Mouse (Mus musculus) intestine, embryonic 14.5 days (tissue): Measurements from ENCODE around the gene Rnf220. TPM values are rescaled to one million over a fixed set of nuclear protein-coding genes. Genes with fewer than 3 reads are reported as not detected.

Experiments used
- ATAC-seq: fragments of 200-750 bp; cut with Nextera tagmentation; replicated peaks from 2 replicates; pipeline ENCODE4 v1.8.0; 2017; ENCODE audit warnings: low read depth, moderate number of reproducible peaks, moderate TSS enrichment, moderate library complexity; ENCODE audit not compliant: low FRiP score, low TSS enrichment
- DNase-seq: peaks from one replicate; pipeline ENCODE4 v3.0.0-alpha.2; 2018; ENCODE audit warnings: low spot score
- H3K27ac ChIP-seq: fragments of 300-500 bp; sonication (generic); 2 replicates; pipeline ENCODE4 v1.5.1; 2014; ENCODE audit warnings: low read depth, mild to moderate bottlenecking, control low read depth
- H3K27me3 ChIP-seq: fragments of 300-500 bp; sonication (generic); replicated peaks from 2 replicates; pipeline ENCODE4 v1.6.1; 2014; ENCODE audit warnings: low read length, control low read depth; ENCODE audit not compliant: control insufficient read depth, insufficient read depth
- H3K36me3 ChIP-seq: fragments of 300-500 bp; sonication (generic); 2 replicates; pipeline ENCODE4 v1.6.1; 2014; ENCODE audit warnings: low read length, control low read depth; ENCODE audit not compliant: control insufficient read depth, insufficient read depth
- H3K4me1 ChIP-seq: fragments of 300-500 bp; sonication (generic); replicated peaks from 2 replicates; pipeline ENCODE4 v1.6.1; 2014; ENCODE audit warnings: low read length, control low read depth, mixed read lengths; ENCODE audit not compliant: control insufficient read depth, insufficient read depth
- H3K4me2 ChIP-seq: fragments of 300-500 bp; sonication (generic); 2 replicates; pipeline ENCODE4 v1.6.1; 2014; ENCODE audit warnings: low read length
- H3K4me3 ChIP-seq: fragments of 300-500 bp; sonication (generic); 2 replicates; pipeline ENCODE4 v1.5.1; 2014; ENCODE audit warnings: low read depth, low read length, control low read depth, mixed read lengths
- H3K9ac ChIP-seq: fragments of 300-500 bp; sonication (generic); 2 replicates; pipeline ENCODE4 v1.6.1; 2014; ENCODE audit warnings: mild to moderate bottlenecking, low read length
- H3K9me3 ChIP-seq: fragments of 300-500 bp; sonication (generic); 2 replicates; pipeline ENCODE4 v1.6.1; 2016; ENCODE audit warnings: low read length, control low read depth; ENCODE audit not compliant: control insufficient read depth
- WGBS: fragments of 180-500 bp; shearing (Covaris S2); extraction: QIAGEN DNeasy Blood & Tissue Kit; methylation state at CpG from one replicate; pipeline ENCODE4 v1.1.7; 2014; 5-methylcytosine and 5-hydroxymethylcytosine counted together
- polyA plus RNA-seq: library from polyadenylated mRNA; unstranded; fragments of >200 nt; fragmentation: Nextera tagmentation; extraction: Ambion mirVana; gene quantifications from 2 replicates; pipeline ENCODE4 v1.2.1, GENCODE M21; 2014

Gene Rnf220
- polyA plus RNA-seq, 1 experiment from 2014 or later = 65.1 TPM

DNA sequence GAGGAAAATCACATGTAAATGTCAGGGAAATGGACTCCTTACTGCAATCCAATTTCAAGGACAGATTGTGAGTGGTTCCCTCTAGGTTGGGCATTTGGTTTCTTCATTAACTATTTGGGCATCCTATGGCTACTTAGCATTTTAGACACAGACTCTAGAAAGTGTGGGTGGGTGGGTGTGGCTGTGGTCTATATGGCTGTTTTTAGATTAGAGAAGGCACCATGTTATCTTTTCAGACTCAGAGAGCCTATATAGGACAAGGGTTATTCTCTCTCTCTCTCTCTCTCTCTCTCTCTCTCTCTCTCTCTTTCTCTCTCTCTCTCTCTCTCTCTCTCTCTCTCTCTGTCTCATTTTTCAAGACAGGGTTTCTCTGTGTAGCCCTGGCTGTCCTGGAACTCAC, 20.5 kb downstream of the Rnf220 start:
- no peak for DNase-seq
- no peaks in the 10 kb centered on the region for H3K36me3 ChIP-seq
- no peaks in the 10 kb centered on the region for H3K9me3 ChIP-seq
- H3K4me1 ChIP-seq = peaks cover 11% of the 10 kb centered on the region; the same call in 1 of the 2 replicates
- H3K4me3 ChIP-seq = no peak overlapping the region
- no peak overlapping the region for H3K4me2 ChIP-seq
- no peak overlapping the region for H3K27ac ChIP-seq
- H3K9ac ChIP-seq = no peak overlapping the region
- no peak for ATAC-seq
- peaks cover 14% of the 10 kb centered on the region for H3K27me3 ChIP-seq

DNA sequence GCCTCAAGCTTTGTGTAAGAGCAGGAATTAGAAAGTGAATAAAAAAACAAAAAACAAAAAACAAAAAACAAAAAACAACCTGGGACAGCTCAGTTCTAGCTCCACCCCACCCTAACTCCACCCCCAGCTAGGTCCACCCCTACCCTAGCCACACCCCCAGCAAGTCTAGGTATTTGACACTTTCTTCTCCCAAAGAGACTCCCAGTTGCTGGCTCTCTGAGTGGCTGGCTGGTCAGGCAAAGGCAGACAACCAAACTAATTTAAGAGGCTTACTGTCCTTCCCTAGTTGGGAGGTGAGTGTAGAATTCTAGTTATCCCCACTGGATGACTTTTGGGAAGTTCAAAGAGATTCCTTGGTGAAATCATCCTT, 22.9 kb downstream of the Rnf220 start:
- DNase-seq (no peak), ATAC-seq (no peak)
- no peaks in the 10 kb centered on the region for H3K36me3 ChIP-seq
- H3K9ac ChIP-seq = no peak overlapping the region
- peaks cover 11% of the 10 kb centered on the region; the same call in 1 of the 2 replicates for H3K4me1 ChIP-seq
- no peak overlapping the region for H3K4me3 ChIP-seq
- peaks cover 14% of the 10 kb centered on the region for H3K27me3 ChIP-seq
- no peak overlapping the region for H3K4me2 ChIP-seq
- H3K9me3 ChIP-seq = no peaks in the 10 kb centered on the region
- H3K27ac ChIP-seq = no peak overlapping the region

DNA sequence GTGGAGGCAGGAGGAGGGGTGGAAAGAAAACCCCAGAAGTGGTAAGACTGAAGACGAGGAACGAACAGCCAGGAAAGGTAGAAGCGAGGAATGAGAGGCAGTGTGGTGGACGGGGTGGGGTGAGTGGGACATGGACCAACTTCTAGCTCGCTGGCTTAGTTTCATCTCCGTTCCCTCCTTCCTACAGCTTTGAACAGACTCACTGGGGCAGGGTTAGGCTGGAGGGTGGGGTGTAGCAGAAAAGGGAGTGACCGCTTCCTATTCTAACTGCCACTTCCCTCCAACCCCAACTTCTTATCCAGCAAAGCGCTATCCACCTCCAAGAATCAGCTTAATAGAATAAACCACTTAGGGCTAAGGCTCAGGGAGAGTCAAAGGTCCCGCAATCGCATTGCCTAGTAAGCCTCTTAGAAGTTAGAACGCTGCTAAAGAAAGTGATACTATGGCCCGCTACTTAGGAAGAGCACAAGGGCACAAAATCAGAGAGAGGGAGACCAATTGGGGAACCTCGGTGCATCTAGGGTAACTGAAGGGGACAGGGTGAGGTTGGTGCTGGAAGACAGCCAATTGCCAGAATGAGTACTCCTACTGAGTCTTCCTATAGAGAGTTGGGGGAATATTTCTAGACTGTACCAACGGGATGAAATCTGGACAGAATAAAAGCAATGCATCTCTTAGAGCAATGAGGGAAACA, 23.4 kb downstream of the Rnf220 start:
- WGBS = 63% methylated on average over 14 of the region's 14 CpGs
- ATAC-seq = no peak
- H3K9me3 ChIP-seq = no peaks in the 10 kb centered on the region
- no peak overlapping the region for H3K4me2 ChIP-seq
- H3K27me3 ChIP-seq = peaks cover 14% of the 10 kb centered on the region
- H3K27ac ChIP-seq = no peak overlapping the region
- peaks cover 11% of the 10 kb centered on the region; the same call in 1 of the 2 replicates for H3K4me1 ChIP-seq
- DNase-seq = no peak
- H3K36me3 ChIP-seq = no peaks in the 10 kb centered on the region
- H3K4me3 ChIP-seq = no peak overlapping the region
- H3K9ac ChIP-seq = no peak overlapping the region

DNA sequence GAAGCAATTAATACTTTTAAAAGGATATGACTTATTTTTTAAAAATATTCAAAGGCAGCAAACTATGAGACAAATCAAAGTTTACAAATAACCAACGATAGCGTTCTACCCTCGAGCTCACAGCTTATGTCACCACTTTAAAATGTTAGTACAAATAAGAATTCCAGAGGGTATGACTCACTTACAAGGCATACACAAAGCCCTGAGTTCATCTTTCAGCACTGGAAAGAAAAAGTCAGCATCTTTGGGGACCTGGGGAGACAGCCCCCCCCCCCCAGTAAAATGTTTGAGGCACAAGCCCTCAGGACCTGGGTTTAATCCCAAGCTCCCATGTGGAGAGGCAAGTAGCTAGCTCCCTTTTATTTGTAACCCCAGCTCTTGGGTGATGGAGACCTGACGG, 27.4 kb downstream of the Rnf220 start:
- H3K27me3 ChIP-seq = peaks cover 3% of the 10 kb centered on the region; the same call in 1 of the 2 replicates
- no peak overlapping the region for H3K27ac ChIP-seq
- no peaks in the 10 kb centered on the region for H3K9me3 ChIP-seq
- WGBS = 28% methylated on average over 4 of the region's 4 CpGs
- no peaks in the 10 kb centered on the region for H3K36me3 ChIP-seq
- no peak overlapping the region for H3K4me3 ChIP-seq
- no peak overlapping the region for H3K4me2 ChIP-seq
- DNase-seq (no peak), ATAC-seq (no peak)
- H3K4me1 ChIP-seq = peaks cover 7% of the 10 kb centered on the region; the same call in 1 of the 2 replicates
- no peak overlapping the region for H3K9ac ChIP-seq

DNA sequence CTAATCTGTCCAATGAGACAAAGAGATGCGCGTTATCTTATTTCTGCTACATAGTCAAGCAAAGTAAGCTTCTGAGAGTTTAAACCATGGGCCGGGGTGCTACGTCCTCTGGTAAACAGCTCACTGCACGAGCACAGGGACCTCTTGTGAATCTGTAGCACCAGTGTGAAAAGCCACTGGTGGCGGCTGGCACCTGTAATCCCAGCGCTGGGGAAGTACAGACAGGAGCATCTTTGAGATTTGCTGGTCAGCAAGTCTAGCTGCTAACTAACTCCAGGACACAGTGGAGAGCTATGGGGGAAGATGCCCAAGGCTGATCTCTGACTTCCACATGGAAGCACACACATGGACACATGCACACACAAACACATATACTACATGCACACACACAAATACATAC, 28.9 kb downstream of the Rnf220 start:
- peaks cover 5% of the 10 kb centered on the region; the same call in 1 of the 2 replicates for H3K4me1 ChIP-seq
- no peaks in the 10 kb centered on the region for H3K36me3 ChIP-seq
- no peak overlapping the region for H3K27ac ChIP-seq
- H3K9me3 ChIP-seq = no peaks in the 10 kb centered on the region
- no peak overlapping the region for H3K4me3 ChIP-seq
- DNase-seq (no peak), ATAC-seq (no peak)
- no peak overlapping the region for H3K9ac ChIP-seq
- no peak overlapping the region for H3K4me2 ChIP-seq
- WGBS = 79% methylated on average over 7 of the region's 7 CpGs
- no peaks in the 10 kb centered on the region for H3K27me3 ChIP-seq

DNA sequence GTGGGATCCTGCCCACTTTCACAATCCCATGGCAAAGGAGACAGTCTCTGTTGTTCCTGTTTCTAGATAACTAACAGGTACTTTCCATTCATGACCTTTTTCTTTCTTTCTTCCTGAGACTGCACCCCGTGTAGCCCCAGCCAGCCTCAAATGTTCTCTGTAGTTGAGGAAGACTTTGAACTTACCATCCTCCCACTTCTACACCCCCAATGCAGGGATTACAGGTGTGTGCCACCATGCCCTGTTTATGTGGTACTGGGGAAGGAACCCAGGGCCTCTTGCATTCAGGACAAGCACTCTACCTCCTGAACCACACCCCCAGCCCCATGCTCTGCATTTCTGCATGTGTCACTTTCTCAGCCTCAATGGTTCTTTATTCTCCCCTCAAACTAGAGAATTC, 47.7 kb downstream of the Rnf220 start:
- Histone ChIP-seq H3K9me3 (no peaks in the 10 kb centered on the region), H3K9ac (no peak overlapping the region), H3K27ac (no peak overlapping the region), H3K36me3 (no peaks in the 10 kb centered on the region), H3K4me2 (no peak overlapping the region), H3K4me1 (no peaks in the 10 kb centered on the region), H3K27me3 (no peaks in the 10 kb centered on the region), H3K4me3 (no peak overlapping the region)
- DNase-seq (no peak), ATAC-seq (no peak)
- 79% methylated on average over 1 of the region's 1 CpGs for WGBS

DNA sequence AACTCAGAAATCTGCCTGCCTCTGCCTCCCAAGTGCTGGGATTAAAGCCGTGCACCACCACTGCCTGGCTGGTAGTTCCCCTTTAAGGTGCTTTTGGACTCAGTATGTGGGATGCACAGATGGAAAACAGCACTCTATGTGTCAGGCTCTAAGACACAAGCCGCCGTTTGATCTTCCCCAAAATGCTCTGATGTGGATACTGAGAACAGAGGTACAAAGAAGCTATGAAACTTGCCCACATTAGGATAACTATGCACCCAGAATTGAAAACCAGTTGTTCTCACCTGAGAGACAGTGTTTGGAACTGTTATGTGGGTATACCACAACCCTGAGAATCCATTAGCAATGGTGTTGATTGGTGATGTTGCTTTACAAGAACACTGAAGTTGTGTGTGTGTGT, 48.9 kb downstream of the Rnf220 start:
- no peak for DNase-seq
- H3K9ac ChIP-seq = no peak overlapping the region
- H3K4me3 ChIP-seq = no peak overlapping the region
- H3K36me3 ChIP-seq = no peaks in the 10 kb centered on the region
- H3K27ac ChIP-seq = no peak overlapping the region
- WGBS = 84% methylated on average over 3 of the region's 3 CpGs
- no peak overlapping the region for H3K4me2 ChIP-seq
- H3K9me3 ChIP-seq = no peaks in the 10 kb centered on the region
- no peak for ATAC-seq
- no peaks in the 10 kb centered on the region for H3K4me1 ChIP-seq
- H3K27me3 ChIP-seq = no peaks in the 10 kb centered on the region

DNA sequence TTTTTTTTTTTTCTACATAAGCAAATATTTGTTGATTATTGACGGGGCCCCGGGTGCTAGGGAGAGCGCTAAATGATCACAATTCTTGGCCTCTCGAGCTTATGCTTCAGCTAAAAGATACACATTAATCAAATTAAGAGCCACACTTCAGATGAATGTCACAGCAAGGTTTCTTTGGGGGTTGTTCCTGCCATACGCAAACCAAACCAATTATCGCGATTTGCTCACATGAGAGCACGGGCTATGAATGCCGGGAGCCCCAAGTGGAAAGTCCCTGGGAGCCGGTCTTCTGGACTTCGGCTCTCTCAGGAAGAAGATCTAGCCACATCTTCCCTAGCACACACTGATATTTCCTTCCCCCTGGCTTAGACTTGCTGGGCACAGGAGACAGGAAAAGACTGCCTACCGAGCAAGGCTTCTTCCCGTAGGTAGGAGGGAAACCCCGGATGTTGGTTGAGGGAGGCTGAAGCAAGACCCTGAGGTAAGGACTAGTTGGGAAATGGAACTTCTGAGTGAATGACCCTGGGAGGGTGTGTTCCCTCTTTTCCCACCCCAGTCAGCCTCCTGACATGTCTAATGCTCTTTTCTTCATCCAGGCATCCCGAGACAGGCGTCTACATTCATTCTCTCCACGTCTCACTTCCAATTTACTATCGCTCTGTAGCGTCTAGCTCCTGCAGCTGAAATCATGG, 51.2 kb downstream of the Rnf220 start:
- no peaks in the 10 kb centered on the region for H3K36me3 ChIP-seq
- H3K4me1 ChIP-seq = no peaks in the 10 kb centered on the region
- no peak overlapping the region for H3K9ac ChIP-seq
- 85% methylated on average over 19 of the region's 19 CpGs for WGBS
- H3K27ac ChIP-seq = no peak overlapping the region
- no peaks in the 10 kb centered on the region for H3K27me3 ChIP-seq
- no peak overlapping the region for H3K4me3 ChIP-seq
- no peak for DNase-seq
- no peaks in the 10 kb centered on the region for H3K9me3 ChIP-seq
- no peak for ATAC-seq
- H3K4me2 ChIP-seq = no peak overlapping the region

DNA sequence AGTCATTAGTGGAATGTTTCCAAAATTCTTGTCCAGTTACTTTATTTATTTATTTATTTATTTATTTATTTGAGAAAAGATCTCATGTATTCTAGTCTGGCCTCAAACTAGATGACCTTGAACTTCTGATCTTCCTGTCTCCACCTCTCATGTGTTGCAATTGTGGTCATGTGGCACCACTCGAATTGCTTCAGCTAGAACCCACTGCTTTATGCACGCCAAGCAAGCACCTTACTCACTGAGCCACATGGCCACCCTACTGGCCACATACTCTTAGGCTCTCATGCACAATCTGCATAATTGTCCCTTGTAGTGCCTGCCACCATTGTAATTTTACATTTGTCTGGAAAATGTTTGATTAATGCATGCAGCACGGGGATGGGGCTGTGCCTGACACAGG, 57.9 kb downstream of the Rnf220 start:
- DNase-seq (no peak), ATAC-seq (no peak)
- H3K4me1 ChIP-seq = 0 out of 2 replicates have a peak, but pooled peaks cover 2% of the 10 kb centered on the region
- no peak overlapping the region for H3K27ac ChIP-seq
- 75% methylated on average over 3 of the region's 3 CpGs for WGBS
- no peaks in the 10 kb centered on the region for H3K36me3 ChIP-seq
- no peak overlapping the region for H3K4me3 ChIP-seq
- H3K27me3 ChIP-seq = 0 out of 2 replicates have a peak, but pooled peaks cover 7% of the 10 kb centered on the region
- no peak overlapping the region for H3K9ac ChIP-seq
- no peak overlapping the region for H3K4me2 ChIP-seq
- H3K9me3 ChIP-seq = no peaks in the 10 kb centered on the region
